Mouse (Mus musculus) liver, embryonic 15.5 days (tissue): Measurements from ENCODE around the gene Mapk3. TPM values are rescaled to one million over a fixed set of nuclear protein-coding genes. Genes with fewer than 3 reads are reported as not detected.

Experiments
- ATAC-seq: fragments of 200-750 bp; cut with Nextera tagmentation; 2 replicates; pipeline ENCODE4 v1.8.0; 2017; ENCODE audit warnings: moderate number of reproducible peaks, mild to moderate bottlenecking, moderate library complexity; ENCODE audit not compliant: insufficient read depth
- H3K27ac ChIP-seq: fragments of 300-500 bp; sonication (generic); replicated peaks from 2 replicates; pipeline ENCODE4 v1.5.1; 2015; ENCODE audit warnings: mild to moderate bottlenecking, inconsistent platforms
- H3K27me3 ChIP-seq: fragments of 300-500 bp; sonication (generic); 2 replicates; pipeline ENCODE4 v1.6.1; 2015; ENCODE audit warnings: mild to moderate bottlenecking, inconsistent platforms
- H3K36me3 ChIP-seq: fragments of 300-500 bp; sonication (generic); replicated peaks from 2 replicates; pipeline ENCODE4 v1.6.1; 2015; ENCODE audit warnings: moderate library complexity, mild to moderate bottlenecking, inconsistent platforms
- H3K4me1 ChIP-seq: fragments of 300-500 bp; sonication (generic); replicated peaks from 2 replicates; pipeline ENCODE4 v1.6.1; 2015; ENCODE audit warnings: inconsistent platforms
- H3K4me2 ChIP-seq: fragments of 300-500 bp; sonication (generic); 2 replicates; pipeline ENCODE4 v1.6.1; 2015; ENCODE audit warnings: moderate library complexity, mild to moderate bottlenecking, inconsistent platforms
- H3K4me3 ChIP-seq: fragments of 300-500 bp; sonication (generic); replicated peaks from 2 replicates; pipeline ENCODE4 v1.5.1; 2015; ENCODE audit warnings: mild to moderate bottlenecking, inconsistent platforms
- H3K9ac ChIP-seq: fragments of 300-500 bp; sonication (generic); 2 replicates; pipeline ENCODE4 v1.6.1; 2015; ENCODE audit warnings: moderate library complexity, mild to moderate bottlenecking, inconsistent platforms
- H3K9me3 ChIP-seq: fragments of 300-500 bp; sonication (generic); replicated peaks from 2 replicates; pipeline ENCODE4 v1.6.1; 2016; ENCODE audit warnings: inconsistent platforms
- WGBS: fragments of 180-500 bp; shearing (Covaris S2); methylation state at CpG from one replicate; pipeline ENCODE4 v1.1.7; 2015; ENCODE audit warnings: mixed read lengths; ENCODE audit not compliant: insufficient replicate concordance; 5-methylcytosine and 5-hydroxymethylcytosine counted together
- polyA plus RNA-seq: library from polyadenylated mRNA; unstranded; fragments of >200 nt; fragmentation: Nextera tagmentation; extraction: Ambion mirVana; gene quantifications from 2 replicates; pipeline ENCODE4 v1.2.1, GENCODE M21; 2015

The Mapk3 gene
- polyA plus RNA-seq, 1 experiment from 2014 or later = 20.0 TPM

DNA sequence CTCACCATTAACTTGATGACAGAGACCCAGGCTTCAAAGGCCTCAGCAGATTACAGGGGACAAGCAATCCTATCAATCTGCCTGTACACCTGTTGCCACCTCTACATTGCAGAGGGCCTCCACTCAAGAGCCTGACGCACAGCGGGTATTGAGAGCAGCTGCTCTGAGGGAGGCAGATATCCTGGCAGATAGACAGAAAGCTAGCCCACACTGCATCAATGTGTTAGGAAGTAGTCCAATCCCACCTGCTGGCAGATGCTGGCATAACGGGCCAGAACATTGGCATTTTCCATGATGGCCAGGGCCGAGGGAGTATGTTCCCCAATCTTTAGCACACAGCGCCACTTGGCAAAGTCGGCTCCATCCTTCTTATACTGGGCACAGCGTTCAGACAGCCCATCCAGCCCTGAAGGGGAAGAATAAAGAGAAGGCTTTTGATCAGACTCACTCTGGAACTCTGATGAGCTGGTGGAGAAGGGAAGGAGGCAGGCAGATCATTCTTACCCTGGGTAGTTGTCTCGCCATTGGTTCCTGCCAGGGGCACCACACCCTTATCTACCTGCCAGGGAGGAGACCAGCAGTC, 37.0 kb downstream of the Mapk3 start:
- ATAC-seq = no peak
- 71% methylated on average over 8 of the region's 8 CpGs for WGBS
- H3K27me3 ChIP-seq = no peaks in the 10 kb centered on the region
- peak overlapping the region; percentile 31; the same call in 1 of the 2 replicates for H3K27ac ChIP-seq
- peak overlapping the region; percentile 97; the same call in 1 of the 2 replicates for H3K4me2 ChIP-seq
- no peak overlapping the region for H3K9ac ChIP-seq
- peaks cover 31% of the 10 kb centered on the region for H3K36me3 ChIP-seq
- H3K4me3 ChIP-seq = no peak overlapping the region
- peaks cover 84% of the 10 kb centered on the region for H3K4me1 ChIP-seq
- H3K9me3 ChIP-seq = no peaks in the 10 kb centered on the region

DNA sequence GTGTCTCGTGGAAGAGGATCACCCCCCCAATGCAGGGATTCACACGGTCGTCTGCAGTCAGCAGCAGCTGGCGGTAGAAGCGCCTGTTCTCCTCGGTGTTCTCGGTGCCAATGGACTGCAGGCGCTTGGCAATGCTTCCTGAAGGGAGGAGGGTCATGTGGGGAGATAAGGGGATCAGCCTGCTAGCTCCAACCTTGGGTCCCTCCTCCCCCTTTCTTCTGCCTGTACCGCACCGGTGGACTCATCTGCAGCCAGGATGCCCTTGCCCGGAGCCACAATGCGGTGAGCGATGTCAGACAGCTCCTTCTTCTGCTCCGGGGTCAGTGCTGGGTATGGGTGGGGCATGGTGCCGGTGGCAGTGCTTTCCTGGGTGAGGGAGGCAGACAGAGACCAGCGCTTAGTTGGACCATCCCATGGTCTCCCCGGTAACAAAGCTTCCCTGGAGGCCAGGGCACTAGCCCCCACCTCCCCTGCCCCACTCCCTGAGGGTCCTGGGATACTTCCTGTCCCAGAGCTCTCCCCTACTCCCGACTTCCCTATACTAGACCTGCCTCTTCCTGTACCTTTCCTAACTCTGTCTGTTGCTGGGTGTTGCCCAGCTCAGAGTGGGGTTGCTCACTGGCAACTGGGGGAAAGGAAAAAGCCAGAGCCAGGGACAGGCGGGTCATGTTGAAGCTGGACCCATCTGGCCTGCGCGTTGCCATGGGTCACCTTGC, 38.2 kb downstream of the Mapk3 start, which contains the start of gene Fam57b:
Fam57b (plus strand) TSS at position 258 of the 716 bp plus-strand sequence.
- Histone ChIP-seq H3K4me3 (peak within 1 kb of the TSS; percentile 82), H3K36me3 (peaks cover 31% of the 10 kb centered on the region), H3K27me3 (no peaks in the 10 kb centered on the region), H3K4me2 (peak within 1 kb of the TSS; percentile 97), H3K9ac (peak within 1 kb of the TSS; percentile 75), H3K27ac (peak within 1 kb of the TSS; percentile 90), H3K9me3 (no peaks in the 10 kb centered on the region), H3K4me1 (peaks cover 88% of the 10 kb centered on the region)
- ATAC-seq = no peak
- 7% methylated on average over 21 of the region's 21 CpGs for WGBS

DNA sequence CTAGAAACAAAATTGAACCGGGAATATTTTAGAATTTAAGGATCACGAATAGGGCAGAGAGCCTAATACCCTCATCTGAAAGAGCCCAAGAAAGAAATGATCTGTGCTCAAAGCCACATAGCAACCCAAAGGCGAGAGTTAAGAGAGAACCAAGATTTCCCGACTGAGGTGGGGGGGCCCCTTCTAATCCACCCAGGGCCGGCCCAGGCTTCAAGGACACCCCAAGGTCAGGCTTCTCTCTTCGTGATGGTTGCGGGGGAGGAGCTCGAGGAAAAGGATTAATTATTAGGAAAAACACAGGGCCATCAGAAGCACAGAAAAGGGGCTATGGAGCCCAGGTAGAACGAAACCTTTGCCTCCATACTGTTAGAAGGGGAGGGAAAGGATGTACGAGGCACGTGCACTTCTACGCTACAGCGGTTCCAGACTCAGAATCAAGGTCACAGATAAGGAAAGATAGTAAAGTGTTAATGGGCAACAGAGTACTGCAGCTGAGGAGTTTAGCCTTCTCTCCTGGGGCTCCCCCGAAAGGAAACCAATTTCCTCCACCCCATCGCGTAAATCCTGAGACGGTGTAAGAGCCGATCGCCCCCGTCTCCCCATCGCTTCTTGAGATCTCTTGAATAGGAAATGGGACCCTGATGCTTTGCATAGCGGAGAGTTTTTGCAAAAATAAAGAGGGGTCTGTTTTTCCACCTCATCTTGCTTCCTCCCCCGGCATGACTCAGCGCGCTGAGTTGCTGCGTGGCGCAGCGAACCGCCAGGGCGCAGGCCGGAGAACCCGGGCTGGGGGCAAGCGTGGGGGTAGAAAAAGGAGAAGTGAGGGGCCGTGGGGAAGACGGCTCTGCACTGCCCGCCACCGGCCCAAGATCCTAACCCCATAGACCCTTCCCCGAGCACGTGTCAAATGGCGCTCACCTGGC, 39.0 kb downstream of the Mapk3 start:
- peak; percentile 47 for ATAC-seq
- no peaks in the 10 kb centered on the region for H3K27me3 ChIP-seq
- H3K9me3 ChIP-seq = no peaks in the 10 kb centered on the region
- WGBS = under 1% methylated on average over 40 of the region's 40 CpGs
- H3K27ac ChIP-seq = peak overlapping the region; percentile 90
- H3K4me1 ChIP-seq = peaks cover 87% of the 10 kb centered on the region
- H3K4me3 ChIP-seq = peak overlapping the region; percentile 82
- peak overlapping the region; percentile 97 for H3K4me2 ChIP-seq
- peak overlapping the region; percentile 75 for H3K9ac ChIP-seq
- H3K36me3 ChIP-seq = peaks cover 31% of the 10 kb centered on the region

DNA sequence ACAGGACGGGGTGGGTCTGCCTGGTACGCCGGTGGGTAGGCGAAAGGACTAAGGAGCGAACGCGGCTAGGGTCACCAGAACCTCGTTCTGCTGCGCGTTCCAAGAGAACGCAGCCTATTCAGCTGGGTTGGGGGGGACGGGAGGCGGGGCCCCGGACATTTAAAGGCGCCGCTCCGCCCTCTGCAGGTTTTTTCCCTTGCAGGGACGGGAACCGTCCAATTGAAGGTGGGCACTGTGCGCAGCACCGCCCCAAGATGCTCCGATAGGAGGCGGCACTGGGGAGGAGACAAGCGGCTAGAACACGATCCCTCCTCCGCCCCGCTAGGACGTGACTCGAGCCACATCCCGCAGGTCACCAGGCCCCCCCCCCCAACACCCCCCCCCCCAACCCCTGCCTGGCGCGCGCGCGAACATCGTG, 39.7 kb downstream of the Mapk3 start:
- Histone ChIP-seq H3K27ac (peak overlapping the region; percentile 90), H3K9me3 (no peaks in the 10 kb centered on the region), H3K36me3 (peaks cover 31% of the 10 kb centered on the region), H3K4me3 (peak overlapping the region; percentile 82), H3K9ac (peak overlapping the region; percentile 75), H3K4me2 (peak overlapping the region; percentile 97), H3K4me1 (peaks cover 84% of the 10 kb centered on the region), H3K27me3 (no peaks in the 10 kb centered on the region)
- ATAC-seq = peak; percentile 93
- WGBS = under 1% methylated on average over 33 of the region's 36 CpGs

DNA sequence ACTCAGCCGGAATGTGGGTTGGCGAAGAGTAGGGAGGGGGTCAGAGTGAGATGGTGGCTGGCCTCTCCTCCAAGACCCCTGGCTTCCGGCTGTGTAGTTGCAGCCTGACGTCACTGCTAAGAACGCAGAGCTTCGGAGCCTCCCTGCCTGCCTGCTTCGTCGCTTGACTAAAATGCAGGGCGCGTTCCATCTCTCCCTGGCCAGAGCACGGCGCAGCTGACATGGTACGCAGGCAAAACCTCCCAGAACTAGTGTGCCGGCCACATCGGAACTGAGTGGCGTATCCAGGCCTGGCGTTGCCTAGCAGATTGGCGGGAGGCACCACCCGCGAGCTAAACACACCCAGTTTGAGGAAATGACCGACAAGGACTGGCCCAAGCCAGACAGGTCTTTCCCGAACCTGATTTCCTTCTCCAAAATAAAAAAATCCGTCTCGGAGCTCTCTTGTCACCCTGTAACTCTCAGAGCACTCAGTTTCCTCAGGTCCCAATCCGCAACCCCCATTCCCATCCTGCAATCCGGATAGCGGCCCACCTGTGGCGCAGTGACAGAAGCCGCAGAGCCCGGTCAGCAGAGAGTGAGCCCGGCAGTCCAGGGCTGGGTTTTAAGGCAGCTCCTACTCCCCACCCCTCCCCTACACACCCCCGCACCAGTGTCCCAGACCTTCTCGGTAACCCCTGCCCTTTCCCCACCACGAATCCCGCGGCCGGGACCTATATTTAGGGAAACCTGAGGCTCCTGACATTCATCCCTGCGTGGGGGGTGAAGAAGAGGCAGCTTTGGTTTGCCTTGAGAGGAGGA, 40.3 kb downstream of the Mapk3 start:
- H3K4me3 ChIP-seq = peak overlapping the region; percentile 82

DNA sequence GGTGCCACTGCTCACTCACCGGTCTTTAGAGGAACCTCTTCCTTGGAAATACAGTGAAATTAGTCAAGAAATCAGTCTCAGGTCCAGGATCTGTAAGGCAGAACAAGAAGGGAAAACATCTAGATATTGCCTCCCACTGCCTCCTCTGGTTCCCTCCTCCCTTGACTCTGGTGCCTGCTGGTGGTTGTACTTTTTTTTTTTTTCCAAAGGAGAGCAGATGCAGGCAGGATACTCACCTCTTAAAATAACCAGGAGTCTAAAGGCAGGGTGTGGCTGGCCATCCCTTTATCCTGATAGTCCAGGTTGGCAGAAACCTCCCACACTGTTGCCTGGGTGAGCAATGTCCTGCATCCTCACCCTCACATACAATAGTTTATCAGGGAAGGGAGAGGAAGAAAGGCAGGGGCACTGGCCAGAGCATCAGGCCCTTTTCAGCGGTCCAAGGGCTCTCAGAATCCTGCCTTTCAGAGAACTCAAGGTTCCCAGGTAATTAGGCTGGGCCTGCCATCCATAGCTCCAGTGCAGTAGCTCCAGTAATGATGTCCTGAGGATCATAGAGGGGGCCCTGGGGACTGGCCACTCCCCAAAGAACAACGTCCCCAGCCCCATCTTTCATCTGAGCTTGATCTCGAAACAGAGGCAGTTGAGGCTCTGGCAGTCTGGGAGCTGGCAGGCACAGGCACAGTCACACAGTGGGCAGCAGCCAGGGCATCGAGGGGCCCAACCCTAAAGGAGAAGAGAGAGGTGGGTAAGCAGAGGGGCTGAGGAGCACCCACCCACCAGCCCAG, 41.1 kb downstream of the Mapk3 start:
- Histone ChIP-seq H3K4me3 (peak overlapping the region; percentile 82), H3K36me3 (peaks cover 21% of the 10 kb centered on the region), H3K9me3 (no peaks in the 10 kb centered on the region), H3K4me2 (peak overlapping the region; percentile 97), H3K27ac (peak overlapping the region; percentile 90), H3K4me1 (peaks cover 70% of the 10 kb centered on the region), H3K27me3 (no peaks in the 10 kb centered on the region), H3K9ac (peak overlapping the region; percentile 75)
- ATAC-seq = no peak
- 64% methylated on average over 5 of the region's 5 CpGs for WGBS

More for the DNA sequence above, 40.3 kb downstream of the Mapk3 start:
- H3K36me3 ChIP-seq = peaks cover 29% of the 10 kb centered on the region
- ATAC-seq = peak; percentile 73
- WGBS = 3% methylated on average over 38 of the region's 38 CpGs
- H3K9ac ChIP-seq = peak overlapping the region; percentile 75
- H3K4me2 ChIP-seq = peak overlapping the region; percentile 97
- peaks cover 78% of the 10 kb centered on the region for H3K4me1 ChIP-seq
- no peaks in the 10 kb centered on the region for H3K27me3 ChIP-seq
- H3K27ac ChIP-seq = peak overlapping the region; percentile 90
- H3K9me3 ChIP-seq = no peaks in the 10 kb centered on the region

DNA sequence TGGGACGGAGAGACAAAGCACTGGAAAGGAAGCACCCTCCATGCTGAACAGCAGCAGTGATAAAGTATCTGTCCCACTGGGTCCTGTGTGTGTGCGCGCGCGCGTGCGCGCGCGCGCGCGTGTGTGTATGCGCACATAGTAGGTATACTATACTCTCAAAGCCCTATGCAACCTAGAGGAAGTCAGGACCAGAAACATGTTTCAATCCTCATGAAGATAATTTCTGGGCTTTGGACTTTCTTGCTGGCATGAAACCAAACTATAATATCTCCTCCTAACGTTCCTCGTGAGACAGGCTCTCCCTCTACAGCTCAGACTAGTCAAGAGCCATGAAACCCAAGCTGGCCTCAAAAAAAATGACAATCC, 41.6 kb downstream of the Mapk3 start:
- WGBS = 89% methylated on average over 16 of the region's 16 CpGs
- H3K4me3 ChIP-seq = no peak overlapping the region
- H3K9ac ChIP-seq = no peak overlapping the region
- H3K27ac ChIP-seq = no peak overlapping the region
- H3K4me2 ChIP-seq = no peak overlapping the region
- H3K4me1 ChIP-seq = peaks cover 66% of the 10 kb centered on the region
- H3K9me3 ChIP-seq = no peaks in the 10 kb centered on the region
- H3K27me3 ChIP-seq = no peaks in the 10 kb centered on the region
- no peak for ATAC-seq
- H3K36me3 ChIP-seq = peaks cover 15% of the 10 kb centered on the region

DNA sequence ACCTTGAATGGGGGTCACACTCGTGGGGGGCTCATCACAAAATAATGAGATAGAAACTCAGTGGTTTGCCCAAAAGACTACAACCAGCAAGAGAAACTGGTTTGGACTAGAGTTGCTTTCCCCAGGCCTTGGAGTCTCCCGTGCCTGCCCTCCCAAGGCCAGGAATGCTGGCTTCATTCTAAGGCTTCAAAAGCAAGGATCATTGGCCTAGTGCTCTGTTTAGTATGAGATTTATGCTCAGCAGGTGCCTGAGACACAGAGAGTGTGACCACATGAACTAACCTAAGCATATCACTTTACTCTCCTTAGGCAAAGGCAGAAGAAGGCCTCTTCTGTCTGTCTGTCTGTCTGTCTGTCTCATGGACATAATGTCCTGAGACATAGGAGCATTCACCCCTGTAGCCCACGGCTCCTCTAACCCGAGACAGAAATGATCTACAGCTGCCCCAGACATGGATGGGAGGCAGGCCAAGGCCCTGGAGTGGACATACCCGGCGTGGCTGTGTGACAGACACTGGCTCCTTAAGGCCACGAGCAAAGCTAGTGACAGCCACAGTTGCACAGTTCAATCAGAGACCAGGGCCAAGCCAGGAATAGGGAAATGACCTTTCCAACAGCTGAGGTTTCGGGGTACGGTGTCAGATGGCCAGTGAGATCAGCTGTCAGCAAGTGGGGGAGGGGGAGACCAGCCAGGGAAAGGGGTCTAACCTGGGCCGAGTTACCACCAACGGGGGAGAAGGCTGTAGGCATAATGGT, 42.9 kb downstream of the Mapk3 start:
- no peak for ATAC-seq
- no peaks in the 10 kb centered on the region for H3K27me3 ChIP-seq
- H3K4me2 ChIP-seq = no peak overlapping the region
- peaks cover 59% of the 10 kb centered on the region for H3K4me1 ChIP-seq
- no peaks in the 10 kb centered on the region for H3K9me3 ChIP-seq
- 64% methylated on average over 11 of the region's 11 CpGs for WGBS
- H3K27ac ChIP-seq = no peak overlapping the region
- H3K36me3 ChIP-seq = peaks cover 2% of the 10 kb centered on the region; the same call in 1 of the 2 replicates
- no peak overlapping the region for H3K4me3 ChIP-seq
- no peak overlapping the region for H3K9ac ChIP-seq

DNA sequence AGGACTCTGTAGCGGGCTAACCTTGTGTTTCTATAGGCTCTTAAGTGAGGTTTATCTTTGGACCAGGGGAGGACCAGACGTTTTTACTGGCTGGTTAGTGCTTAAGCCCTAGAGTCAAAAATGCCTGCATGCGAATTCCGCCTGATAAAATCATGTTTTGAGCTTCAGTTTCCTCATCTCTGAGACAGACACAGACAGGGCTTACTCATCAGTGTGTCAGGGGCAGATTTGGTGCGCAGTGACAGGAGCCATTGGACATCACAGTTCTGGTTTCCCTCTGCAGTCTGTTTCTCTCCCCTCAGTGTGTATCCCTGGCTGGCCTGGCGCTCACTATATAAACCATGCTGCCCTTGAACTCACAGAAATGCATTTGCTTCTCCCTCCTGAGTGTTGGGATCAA, 43.8 kb downstream of the Mapk3 start:
- no peak for ATAC-seq
- Histone ChIP-seq H3K27me3 (no peaks in the 10 kb centered on the region), H3K27ac (no peak overlapping the region), H3K4me2 (no peak overlapping the region), H3K36me3 (no peaks in the 10 kb centered on the region), H3K4me3 (no peak overlapping the region), H3K4me1 (peaks cover 59% of the 10 kb centered on the region), H3K9me3 (no peaks in the 10 kb centered on the region), H3K9ac (no peak overlapping the region)
- 48% methylated on average over 6 of the region's 6 CpGs for WGBS
